Mouse (Mus musculus) layer of hippocampus, postnatal 14 days (tissue): ENCODE data around the gene Nom1. TPM values are rescaled to one million over a fixed set of nuclear protein-coding genes. Genes with fewer than 3 reads are reported as not detected.

Experiments
- total RNA-seq, 2 experiments: library from RNA; stranded (reverse); gene quantifications; 2 replicates each; pipeline ENCODE4 v1.2.3; 2021

Nom1 gene
- total RNA-seq, 2 experiments from 2014 or later: 14.2 to 17.4 TPM

Other genes with a start within 250 kb of the Nom1 start
- 10 to 100 TPM; 17.2 to 17.5 TPM for gene Rnf32, start 238.7 kb upstream of the Nom1 start, total RNA-seq
- 10 to 100 TPM; 29.3 to 33.7 TPM for gene Lmbr1, start 56.3 kb upstream of the Nom1 start, total RNA-seq
- gene Mnx1, start 43.8 kb downstream of the Nom1 start, total RNA-seq: not detected
- gene Ube3c, start 134.6 kb downstream of the Nom1 start, total RNA-seq: 10 to 100 TPM; 81.2 to 84.5 TPM